Mouse (Mus musculus): ENCODE results near the gene Ide. TPM values are rescaled to one million over a fixed set of nuclear protein-coding genes. Genes with fewer than 3 reads are reported as not detected.
A peak's percentile ranks its signal among the peaks of the same experiment; 100 is the strongest.

The Ide gene
- polyA plus RNA-seq, 1 experiment from 2014 or later = 51.3 TPM

- TF ChIP-seq CTCF (IDR thresholded peaks at IDR 0.05; ENCODE audit: low read depth) = no peak
- H3K4me1 ChIP-seq (ENCODE audit: insufficient read depth) = peaks cover 3% of the 10 kb centered on the region; the same call in 1 of the 2 replicates
- H3K27me3 ChIP-seq (ENCODE audit: insufficient read depth, low read length) = no peaks in the 10 kb centered on the region
- peak overlapping the region; percentile 96 for H3K4me3 ChIP-seq (ENCODE audit: low read depth, low read length)
- no peak for ATAC-seq (ENCODE audit: insufficient read depth)
- WGBS = 21% methylated on average over 7 of the region's 7 CpGs
- DNase-seq = peak; percentile 39
- no peaks in the 10 kb centered on the region for H3K36me3 ChIP-seq (ENCODE audit: insufficient read depth)
- H3K9me3 ChIP-seq (ENCODE audit: low read depth, low read length) = no peaks in the 10 kb centered on the region
- H3K9ac ChIP-seq = peak overlapping the region; percentile 90
- H3K27ac ChIP-seq (ENCODE audit: low read depth) = peak overlapping the region; percentile 99
- H3K4me2 ChIP-seq = peak overlapping the region; percentile 59
Measured at GRCm38 (mm10) chr19:37374941-37375754, 37.5 kb upstream of the Ide start.

- Histone ChIP-seq H3K27me3 (ENCODE audit: insufficient read depth, low read length) (no peaks in the 10 kb centered on the region), H3K9ac (no peak overlapping the region), H3K4me2 (no peak overlapping the region), H3K4me3 (ENCODE audit: low read depth, low read length) (no peak overlapping the region), H3K4me1 (ENCODE audit: insufficient read depth) (no peaks in the 10 kb centered on the region), H3K27ac (ENCODE audit: low read depth) (no peak overlapping the region), H3K9me3 (ENCODE audit: low read depth, low read length) (no peaks in the 10 kb centered on the region), H3K36me3 (ENCODE audit: insufficient read depth) (no peaks in the 10 kb centered on the region)
- 90% methylated on average over 5 of the region's 5 CpGs for WGBS
- no peak for ATAC-seq (ENCODE audit: insufficient read depth)
- no peak for DNase-seq
- TF ChIP-seq CTCF (IDR thresholded peaks at IDR 0.05; ENCODE audit: low read depth) = no peak
Measured at GRCm38 (mm10) chr19:37370356-37370755, 32.7 kb upstream of the Ide start.

- Histone ChIP-seq H3K27me3 (ENCODE audit: insufficient read depth, low read length) (no peaks in the 10 kb centered on the region), H3K4me2 (no peak overlapping the region), H3K4me3 (ENCODE audit: low read depth, low read length) (no peak overlapping the region), H3K36me3 (ENCODE audit: insufficient read depth) (no peaks in the 10 kb centered on the region), H3K9me3 (ENCODE audit: low read depth, low read length) (no peaks in the 10 kb centered on the region), H3K9ac (no peak overlapping the region), H3K4me1 (ENCODE audit: insufficient read depth) (no peaks in the 10 kb centered on the region), H3K27ac (ENCODE audit: low read depth) (no peak overlapping the region)
- DNase-seq (no peak), ATAC-seq (ENCODE audit: insufficient read depth) (no peak)
- no peak for TF ChIP-seq CTCF (IDR thresholded peaks at IDR 0.05; ENCODE audit: low read depth)
- 84% methylated on average over 4 of the region's 4 CpGs for WGBS
Measured at GRCm38 (mm10) chr19:37369921-37370320, 32.3 kb upstream of the Ide start.

GRCm38 (mm10) chr19:37368990-37369389, 31.3 kb upstream of the Ide start:
- Histone ChIP-seq H3K27ac (ENCODE audit: low read depth) (no peak overlapping the region), H3K4me2 (no peak overlapping the region), H3K36me3 (ENCODE audit: insufficient read depth) (no peaks in the 10 kb centered on the region), H3K27me3 (ENCODE audit: insufficient read depth, low read length) (no peaks in the 10 kb centered on the region), H3K4me1 (ENCODE audit: insufficient read depth) (no peaks in the 10 kb centered on the region), H3K4me3 (ENCODE audit: low read depth, low read length) (no peak overlapping the region), H3K9me3 (ENCODE audit: low read depth, low read length) (no peaks in the 10 kb centered on the region), H3K9ac (no peak overlapping the region)
- ATAC-seq (ENCODE audit: insufficient read depth) = no peak
- TF ChIP-seq CTCF (IDR thresholded peaks at IDR 0.05; ENCODE audit: low read depth) = no peak
- 68% methylated on average over 1 of the region's 1 CpGs for WGBS
- DNase-seq = no peak

GRCm38 (mm10) chr19:37363128-37363939, 25.7 kb upstream of the Ide start:
- ATAC-seq (ENCODE audit: insufficient read depth) (no peak), DNase-seq (peak; percentile 20)
- WGBS = 71% methylated on average over 11 of the region's 11 CpGs
- Histone ChIP-seq H3K27me3 (ENCODE audit: insufficient read depth, low read length) (no peaks in the 10 kb centered on the region), H3K4me2 (no peak overlapping the region), H3K9me3 (ENCODE audit: low read depth, low read length) (no peaks in the 10 kb centered on the region), H3K4me1 (ENCODE audit: insufficient read depth) (no peaks in the 10 kb centered on the region), H3K9ac (no peak overlapping the region), H3K4me3 (ENCODE audit: low read depth, low read length) (no peak overlapping the region), H3K27ac (ENCODE audit: low read depth) (no peak overlapping the region), H3K36me3 (ENCODE audit: insufficient read depth) (no peaks in the 10 kb centered on the region)
- TF ChIP-seq CTCF (IDR thresholded peaks at IDR 0.05; ENCODE audit: low read depth) = no peak

- H3K4me2 ChIP-seq = no peak overlapping the region
- DNase-seq = peak; percentile 22
- H3K4me1 ChIP-seq (ENCODE audit: insufficient read depth) = no peaks in the 10 kb centered on the region
- no peaks in the 10 kb centered on the region for H3K27me3 ChIP-seq (ENCODE audit: insufficient read depth, low read length)
- H3K27ac ChIP-seq (ENCODE audit: low read depth) = no peak overlapping the region
- no peak overlapping the region for H3K4me3 ChIP-seq (ENCODE audit: low read depth, low read length)
- 41% methylated on average over 5 of the region's 5 CpGs for WGBS
- no peak for TF ChIP-seq CTCF (IDR thresholded peaks at IDR 0.05; ENCODE audit: low read depth)
- no peaks in the 10 kb centered on the region for H3K9me3 ChIP-seq (ENCODE audit: low read depth, low read length)
- H3K9ac ChIP-seq = no peak overlapping the region
- ATAC-seq (ENCODE audit: insufficient read depth) = no peak
- no peaks in the 10 kb centered on the region for H3K36me3 ChIP-seq (ENCODE audit: insufficient read depth)
Measured at GRCm38 (mm10) chr19:37362545-37362944, 24.9 kb upstream of the Ide start.

GRCm38 (mm10) chr19:37360044-37360443, 22.4 kb upstream of the Ide start:
- Histone ChIP-seq H3K4me2 (no peak overlapping the region), H3K9ac (no peak overlapping the region), H3K4me1 (ENCODE audit: insufficient read depth) (no peaks in the 10 kb centered on the region), H3K4me3 (ENCODE audit: low read depth, low read length) (no peak overlapping the region), H3K36me3 (ENCODE audit: insufficient read depth) (no peaks in the 10 kb centered on the region), H3K9me3 (ENCODE audit: low read depth, low read length) (no peaks in the 10 kb centered on the region), H3K27me3 (ENCODE audit: insufficient read depth, low read length) (no peaks in the 10 kb centered on the region), H3K27ac (ENCODE audit: low read depth) (no peak overlapping the region)
- 52% methylated on average over 5 of the region's 5 CpGs for WGBS
- no peak for TF ChIP-seq CTCF (IDR thresholded peaks at IDR 0.05; ENCODE audit: low read depth)
- no peak for DNase-seq
- ATAC-seq (ENCODE audit: insufficient read depth) = no peak

Measured in lung, embryonic 14.5 days (tissue).